Mouse (Mus musculus) adrenal gland, adult 10 weeks (tissue): Measurements from ENCODE around the gene Strn3. TPM values are rescaled to one million over a fixed set of nuclear protein-coding genes. Genes with fewer than 3 reads are reported as not detected.

ENCODE experiments used
- polyA plus RNA-seq: library from polyadenylated mRNA; stranded (reverse); fragments of 350-450 nt; fragmentation: Illumina TruSeq; extraction: RNeasy Lipid Tissue Mini Kit (QIAGEN cat#74804); gene quantifications from one replicate; pipeline ENCODE4 v1.2.3, GENCODE M21; 2014; ENCODE audit warnings: low read depth, low replicate concordance

Strn3 gene
- polyA plus RNA-seq, result 244 TPM

DNA sequence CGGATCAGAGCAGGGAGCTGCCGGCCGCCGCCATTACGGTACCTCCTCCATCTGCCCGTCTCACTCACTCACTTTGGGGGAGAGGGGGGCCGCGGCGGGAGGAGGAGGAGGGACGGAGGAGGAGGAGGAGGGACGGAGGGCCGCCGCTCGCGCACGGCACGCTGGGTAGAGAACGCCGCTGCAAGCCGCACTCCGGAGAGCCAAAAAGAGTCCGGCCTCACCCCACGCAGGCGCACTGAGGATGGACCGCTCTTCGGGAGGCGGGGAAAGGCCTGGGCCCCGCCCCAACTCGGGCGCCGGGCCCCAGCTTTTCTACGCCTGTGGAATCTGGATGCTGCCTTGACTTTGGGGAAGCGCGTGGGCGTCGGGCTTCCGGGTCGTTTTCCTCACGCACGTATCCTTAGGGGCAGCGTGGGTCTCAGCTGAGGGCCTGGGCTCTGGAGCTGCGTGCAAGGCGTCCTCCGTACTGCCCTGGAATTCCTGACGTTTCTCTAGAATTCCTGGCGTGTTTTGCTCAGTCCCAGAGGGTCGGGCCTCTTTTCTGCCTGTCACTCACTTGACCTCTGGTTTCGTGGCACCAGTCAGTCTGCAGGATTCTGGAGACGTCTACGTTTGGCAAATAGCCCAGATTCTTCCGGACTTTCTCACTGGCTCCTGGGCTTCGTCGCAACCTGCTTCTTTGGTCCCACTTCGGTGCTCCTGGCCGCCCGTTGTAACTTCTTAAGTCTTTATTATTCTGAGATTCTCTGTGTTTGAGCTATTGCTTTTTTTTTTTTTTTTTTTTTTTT lies at the start of gene Strn3:
Strn3 (minus strand) TSS at position 53 of the 788 bp plus-strand sequence.

DNA sequence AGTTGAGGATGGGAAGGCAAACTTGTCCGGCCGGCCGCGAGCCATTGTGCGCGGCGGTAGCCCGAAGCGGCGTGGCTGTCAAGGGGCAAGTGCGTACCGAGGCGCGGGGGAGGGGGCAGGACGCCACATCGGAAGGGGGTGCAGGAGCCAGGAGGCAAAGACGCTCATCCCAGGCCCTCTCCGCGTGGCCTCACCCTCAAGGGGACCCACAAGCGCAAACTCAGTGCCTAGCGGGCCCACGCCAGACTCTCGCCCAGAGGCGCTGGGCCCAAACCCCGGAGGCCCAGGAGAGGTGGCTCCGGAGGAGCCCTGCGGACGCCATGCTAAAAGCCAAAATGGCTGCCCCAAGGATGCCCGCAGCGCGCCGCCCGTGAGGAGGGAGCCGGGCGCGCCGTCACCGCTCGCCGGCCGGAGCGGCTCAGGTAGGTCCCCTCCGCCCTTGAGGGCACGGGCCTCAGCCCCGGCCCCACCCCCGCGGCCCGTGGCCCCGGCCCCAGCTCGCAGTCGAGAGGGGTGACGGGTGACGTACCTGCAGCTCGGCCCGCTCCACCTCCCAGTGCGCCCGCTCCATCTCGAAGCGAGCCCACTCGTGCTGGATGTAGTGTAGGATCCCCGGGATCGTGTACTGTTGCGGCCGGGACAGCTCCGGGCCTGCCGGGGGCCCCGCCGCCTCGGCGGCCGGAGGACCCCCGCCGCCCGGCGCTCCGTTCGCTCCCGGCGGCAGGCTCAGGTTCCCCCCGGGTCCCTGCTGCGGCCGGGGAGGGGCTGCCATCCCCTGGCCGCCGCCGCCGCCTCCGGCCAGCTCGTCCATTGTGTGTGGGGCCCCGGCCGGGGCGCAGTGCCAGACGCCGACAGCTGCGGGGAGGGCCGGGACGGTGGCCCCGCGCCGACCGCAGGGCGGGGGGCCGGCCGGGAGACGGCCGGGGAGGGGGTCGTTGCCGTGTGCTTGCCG lies 528 bp downstream of the Strn3 start, which contains the start of gene Ap4s1:
Ap4s1 (plus strand) TSS at position 141 of the 952 bp plus-strand sequence.

GRCm38 (mm10) chr12:51593229-51594029 lies 98.3 kb downstream of the Strn3 start, which contains the start of gene Coch:
Gene Coch (plus strand): TSS chr12:51593341.

Other genes with a start within 250 kb of the Strn3 start
- gene Coch, start 98.6 kb downstream of the Strn3 start, polyA plus RNA-seq, result 3.9 TPM
- gene Ap4s1, start 864 bp downstream of the Strn3 start, polyA plus RNA-seq, result 58.2 TPM
- gene Hectd1, start 137.6 kb upstream of the Strn3 start, polyA plus RNA-seq, result 115 TPM